Mouse (Mus musculus) C2C12 (cell line): ENCODE data around the gene Irs3.

Experiments used
- CTCF ChIP-seq: IDR thresholded peaks from one replicate; pipeline ENCODE4 v1.5.1; 2011; ENCODE audit not compliant: control insufficient read depth, insufficient read depth, insufficient read length
- USF1 ChIP-seq: IDR thresholded peaks from one replicate; pipeline ENCODE4 v1.6.1; 2011; ENCODE audit warnings: low read depth, mild to moderate bottlenecking, control low read depth, moderate library complexity

DNA sequence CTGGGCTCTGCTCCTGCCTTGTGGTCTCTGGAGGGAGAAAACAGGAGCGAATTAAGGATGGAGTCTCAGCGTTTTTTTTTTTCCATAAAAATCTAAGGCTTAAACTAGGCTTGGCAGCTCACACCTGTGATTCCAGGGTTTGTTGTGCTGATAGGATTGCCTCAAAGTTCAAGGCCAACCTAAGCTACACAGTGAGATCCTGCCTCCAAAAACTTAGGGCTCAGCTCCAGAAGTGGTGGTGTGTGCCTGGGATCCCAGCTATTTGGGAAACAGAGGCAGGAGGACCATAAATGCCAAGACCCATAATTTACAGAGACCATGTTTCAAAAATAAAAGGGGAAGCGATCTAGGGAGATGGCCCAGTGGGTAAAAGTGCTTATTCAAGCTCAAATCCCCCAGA lies 36.2 kb downstream of the Irs3 start:
- TF ChIP-seq CTCF (no peak), USF1 (no peak)
